Mouse (Mus musculus): ENCODE measurements around the gene Rybp.

- TF ChIP-seq CTCF (IDR thresholded peaks at IDR 0.05; ENCODE audit: low read depth, low read length) (no peak), TAL1 (conservative IDR thresholded peaks at IDR 0.05; ENCODE audit: low read depth, low read length) (no peak), GATA2 (IDR thresholded peaks at IDR 0.05; ENCODE audit: borderline replicate concordance, low read depth, low read length) (no peak)
Measured at GRCm38 (mm10) chr6:100297536-100297935, 10.3 kb upstream of the Rybp start.

Data from G1E (cell line).